Mouse (Mus musculus) frontal cortex, postnatal 14 days (tissue): Measurements from ENCODE around the gene Arrdc4.

ENCODE experiments used
- DNase-seq, 2 experiments: peaks; one replicate each; pipeline ENCODE4 v3.0.0; 2022; ENCODE audit warnings: low spot score in 2 of 2

Gene Arrdc4

GRCm38 (mm10) chr7:68748761-68749635 lies at the start of gene Arrdc4:
TSS of gene Arrdc4 (minus strand) at chr7:68749241.
- DNase-seq = peak; percentile 99 to 100

- DNase-seq = peak in 1 of 2 experiments; percentile 3
These were observed 46.5 kb upstream of the Arrdc4 start for GRCm38 (mm10) chr7:68795578-68795977.

- no peak for DNase-seq
These were observed 39.7 kb upstream of the Arrdc4 start for GRCm38 (mm10) chr7:68788711-68789110.

GRCm38 (mm10) chr7:68771757-68772094 lies 22.7 kb upstream of the Arrdc4 start:
- no peak for DNase-seq

GRCm38 (mm10) chr7:68770894-68771756 lies 22.1 kb upstream of the Arrdc4 start:
- DNase-seq = no peak

GRCm38 (mm10) chr7:68765926-68766325 lies 16.9 kb upstream of the Arrdc4 start:
- no peak for DNase-seq

GRCm38 (mm10) chr7:68759148-68759724 lies 10.2 kb upstream of the Arrdc4 start:
- no peak for DNase-seq

GRCm38 (mm10) chr7:68756656-68757204 lies 7.7 kb upstream of the Arrdc4 start:
- no peak for DNase-seq

- no peak for DNase-seq
These were observed 878 bp upstream of the Arrdc4 start for GRCm38 (mm10) chr7:68749919-68750318.

GRCm38 (mm10) chr7:68748361-68748760 lies 680 bp downstream of the Arrdc4 start:
- DNase-seq = peak; percentile 17 to 20

GRCm38 (mm10) chr7:68744616-68745015 lies 4.4 kb downstream of the Arrdc4 start:
- DNase-seq = no peak

- no peak for DNase-seq
These were observed 4.8 kb downstream of the Arrdc4 start for GRCm38 (mm10) chr7:68744206-68744605.

GRCm38 (mm10) chr7:68740763-68741162 lies 8.3 kb downstream of the Arrdc4 start:
- DNase-seq = no peak

- DNase-seq = no peak
These were observed 10.2 kb downstream of the Arrdc4 start for GRCm38 (mm10) chr7:68738676-68739399.

- DNase-seq = no peak
These were observed 22.7 kb downstream of the Arrdc4 start for GRCm38 (mm10) chr7:68726380-68726779.

- DNase-seq = no peak
These were observed 24.3 kb downstream of the Arrdc4 start for GRCm38 (mm10) chr7:68724711-68725110.

GRCm38 (mm10) chr7:68721520-68721919 lies 27.5 kb downstream of the Arrdc4 start:
- DNase-seq = no peak

- DNase-seq = no peak
These were observed 31.1 kb downstream of the Arrdc4 start for GRCm38 (mm10) chr7:68717988-68718387.

GRCm38 (mm10) chr7:68717498-68717897 lies 31.5 kb downstream of the Arrdc4 start:
- DNase-seq = peak; percentile 17 to 40

GRCm38 (mm10) chr7:68716926-68717325 lies 32.1 kb downstream of the Arrdc4 start:
- no peak for DNase-seq

- no peak for DNase-seq
These were observed 36.1 kb downstream of the Arrdc4 start for GRCm38 (mm10) chr7:68712928-68713327.
